Mouse (Mus musculus) kidney, postnatal 0 days (tissue): ENCODE results near the gene Kirrel2. TPM values are rescaled to one million over a fixed set of nuclear protein-coding genes. Genes with fewer than 3 reads are reported as not detected.
A peak's percentile ranks its signal among the peaks of the same experiment; 100 is the strongest.

Experiments used
- ATAC-seq: fragments of 200-750 bp; cut with Nextera tagmentation; replicated peaks from 2 replicates; pipeline ENCODE4 v1.8.0; 2017; ENCODE audit warnings: low read depth, moderate number of reproducible peaks, moderate TSS enrichment, moderate library complexity; ENCODE audit not compliant: low FRiP score
- DNase-seq: peaks from one replicate; pipeline ENCODE4 v3.0.0-alpha.2; 2016; ENCODE audit warnings: low spot score
- H3K27ac ChIP-seq: fragments of 300-500 bp; sonication (generic); 2 replicates; pipeline ENCODE4 v1.5.1; 2014; ENCODE audit warnings: mild to moderate bottlenecking
- H3K27me3 ChIP-seq: fragments of 300-500 bp; sonication (generic); 2 replicates; pipeline ENCODE4 v1.6.1; 2014; ENCODE audit warnings: low read length, mixed read lengths; ENCODE audit not compliant: insufficient read depth
- H3K36me3 ChIP-seq: fragments of 300-500 bp; sonication (generic); 2 replicates; pipeline ENCODE4 v1.6.1; 2014; ENCODE audit warnings: low read length, mixed read lengths; ENCODE audit not compliant: insufficient read depth
- H3K4me1 ChIP-seq: fragments of 300-500 bp; sonication (generic); replicated peaks from 2 replicates; pipeline ENCODE4 v1.6.1; 2014; ENCODE audit warnings: antibody characterized with exemption, low read length, mixed read lengths; ENCODE audit not compliant: insufficient read depth
- H3K4me2 ChIP-seq: fragments of 300-500 bp; sonication (generic); 2 replicates; pipeline ENCODE4 v1.6.1; 2014; ENCODE audit warnings: mild to moderate bottlenecking, low read length, moderate library complexity, mixed read lengths
- H3K4me3 ChIP-seq: fragments of 300-500 bp; sonication (generic); replicated peaks from 2 replicates; pipeline ENCODE4 v1.5.1; 2014; ENCODE audit warnings: low read depth, low read length
- H3K9ac ChIP-seq: fragments of 300-500 bp; sonication (generic); 2 replicates; pipeline ENCODE4 v1.6.1; 2014; ENCODE audit warnings: low read depth, low read length
- H3K9me3 ChIP-seq: fragments of 300-500 bp; sonication (generic); replicated peaks from 2 replicates; pipeline ENCODE4 v1.6.1; 2016; ENCODE audit warnings: low read length, inconsistent platforms, mixed read lengths
- CTCF ChIP-seq: IDR thresholded peaks from 2 replicates; pipeline ENCODE4 v1.5.1; 2016; ENCODE audit warnings: antibody characterized with exemption, low read depth, mild to moderate bottlenecking, moderate library complexity
- WGBS: fragments of 180-500 bp; shearing (Covaris S2); extraction: QIAGEN DNeasy Blood & Tissue Kit; methylation state at CpG from one replicate; pipeline ENCODE4 v1.1.7; 2014; 5-methylcytosine and 5-hydroxymethylcytosine counted together
- polyA plus RNA-seq: library from polyadenylated mRNA; unstranded; fragments of >200 nt; fragmentation: Nextera tagmentation; extraction: Ambion mirVana; gene quantifications from 2 replicates; pipeline ENCODE4 v1.2.1, GENCODE M21; 2015

The Kirrel2 gene
- polyA plus RNA-seq, 1 experiment from 2014 or later: 1.5 TPM

DNA sequence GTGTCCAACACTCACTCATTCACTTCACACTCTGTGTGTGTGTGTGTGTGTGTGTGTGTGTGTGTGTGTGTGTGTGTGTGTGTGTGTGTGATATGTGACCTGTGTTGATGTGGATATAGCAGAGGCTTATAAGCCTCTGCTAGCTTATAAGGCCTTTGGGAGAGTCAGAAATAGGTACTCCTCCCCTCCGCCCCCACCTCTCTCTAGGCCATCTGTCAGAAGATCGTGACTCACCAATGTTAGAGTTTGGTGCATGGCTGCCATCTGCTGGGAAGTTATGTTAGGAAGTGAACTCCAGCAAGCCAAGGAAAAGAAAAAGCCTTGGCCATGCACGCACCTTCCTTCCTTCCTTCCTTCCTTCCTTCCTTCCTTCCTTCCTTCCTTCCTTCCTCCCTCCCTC, 25.7 kb downstream of the Kirrel2 start:
- Histone ChIP-seq H3K27me3 (no peaks in the 10 kb centered on the region), H3K9me3 (no peaks in the 10 kb centered on the region), H3K27ac (no peak overlapping the region), H3K36me3 (no peaks in the 10 kb centered on the region), H3K4me1 (no peaks in the 10 kb centered on the region), H3K9ac (no peak overlapping the region), H3K4me2 (no peak overlapping the region), H3K4me3 (no peak overlapping the region)
- 8% methylated on average over 3 of the region's 3 CpGs for WGBS
- peak; percentile 74 for TF ChIP-seq CTCF
- ATAC-seq: no peak
- DNase-seq: peak; percentile 80

DNA sequence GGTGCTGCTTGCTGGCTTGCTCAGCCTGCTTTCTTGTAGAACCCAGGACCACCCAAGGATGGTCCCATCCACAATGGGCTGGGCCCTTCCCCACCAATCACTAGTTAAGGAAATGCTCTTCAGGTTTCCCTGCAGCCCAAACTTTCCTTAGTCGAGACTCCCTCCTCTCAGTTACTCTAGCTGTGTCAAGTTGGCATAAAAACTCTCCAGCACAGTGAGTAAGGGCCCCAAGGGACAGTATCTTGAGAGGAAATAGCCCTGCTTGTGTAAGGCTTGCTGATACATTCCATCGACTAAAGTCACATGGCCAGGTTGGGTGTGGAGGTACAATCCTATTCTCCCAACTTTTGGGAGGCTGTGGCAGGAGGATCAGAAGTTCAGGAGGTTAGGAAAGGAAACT, 27.3 kb downstream of the Kirrel2 start:
- Histone ChIP-seq H3K27ac (no peak overlapping the region), H3K9me3 (no peaks in the 10 kb centered on the region), H3K27me3 (no peaks in the 10 kb centered on the region), H3K4me1 (no peaks in the 10 kb centered on the region), H3K4me2 (no peak overlapping the region), H3K4me3 (no peak overlapping the region), H3K36me3 (no peaks in the 10 kb centered on the region), H3K9ac (no peak overlapping the region)
- WGBS: 29% methylated on average over 2 of the region's 2 CpGs
- no peak for TF ChIP-seq CTCF
- DNase-seq (no peak), ATAC-seq (no peak)

DNA sequence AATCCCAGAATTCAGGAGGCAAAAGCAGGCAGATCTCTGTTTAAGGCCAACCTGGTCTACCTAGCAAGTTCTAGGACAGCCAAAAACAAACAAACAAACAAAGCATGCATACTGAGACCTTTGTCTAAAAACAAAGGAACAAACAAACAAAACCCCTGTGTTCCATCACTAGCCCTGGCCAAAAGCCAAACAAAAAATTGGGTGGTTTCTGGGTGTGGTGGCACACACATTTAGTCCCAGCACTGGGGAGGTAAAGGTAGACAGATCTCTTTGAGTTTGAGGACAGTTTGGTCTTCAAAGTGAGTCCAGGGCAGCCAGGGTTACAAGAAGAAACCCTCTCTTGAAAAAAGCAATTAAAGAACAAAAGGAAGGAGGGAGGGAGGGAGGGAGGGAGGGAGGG, 28.2 kb downstream of the Kirrel2 start:
- no peak for ATAC-seq
- Histone ChIP-seq H3K4me2 (no peak overlapping the region), H3K4me1 (no peaks in the 10 kb centered on the region), H3K9me3 (no peaks in the 10 kb centered on the region), H3K27ac (no peak overlapping the region), H3K4me3 (no peak overlapping the region), H3K36me3 (no peaks in the 10 kb centered on the region), H3K9ac (no peak overlapping the region), H3K27me3 (no peaks in the 10 kb centered on the region)
- TF ChIP-seq CTCF: no peak
- no peak for DNase-seq

DNA sequence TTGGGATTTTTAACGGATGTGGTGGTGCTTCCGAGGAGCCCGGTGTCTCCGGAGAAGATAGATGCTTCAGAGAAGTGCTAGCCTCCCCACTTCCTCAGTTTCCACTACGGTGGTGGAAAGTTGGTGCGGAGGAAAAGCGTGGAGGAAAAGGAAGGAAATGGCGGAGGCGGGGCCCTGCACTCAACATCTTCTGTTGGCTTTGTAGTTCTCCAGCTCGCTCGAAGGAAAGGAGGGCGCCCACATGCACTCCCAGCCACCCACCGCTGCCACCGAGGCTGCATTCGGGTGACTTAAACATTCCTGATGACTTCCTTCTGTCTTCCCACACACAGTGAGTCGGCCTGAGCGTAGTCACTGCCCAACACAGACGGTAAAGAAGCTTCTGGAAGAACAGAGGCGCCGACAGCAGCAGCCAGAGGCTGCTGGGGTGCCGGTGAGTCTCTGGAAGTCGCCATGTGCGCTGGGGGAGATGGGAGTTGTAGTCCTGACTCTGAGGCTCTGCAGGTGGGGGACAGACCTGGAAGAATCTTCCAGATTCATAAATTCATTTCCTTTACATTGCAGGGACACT, 34.3 kb downstream of the Kirrel2 start:
- H3K9me3 ChIP-seq: no peaks in the 10 kb centered on the region; the same call in 1 of the 2 replicates
- H3K9ac ChIP-seq: peak overlapping the region; percentile 46; the same call in 1 of the 2 replicates
- no peaks in the 10 kb centered on the region for H3K36me3 ChIP-seq
- H3K27me3 ChIP-seq: no peaks in the 10 kb centered on the region
- H3K27ac ChIP-seq: no peak overlapping the region; the same call in 1 of the 2 replicates
- TF ChIP-seq CTCF: no peak
- peak overlapping the region; percentile 78 for H3K4me2 ChIP-seq
- 43% methylated on average over 23 of the region's 23 CpGs for WGBS
- H3K4me3 ChIP-seq: peak overlapping the region; percentile 42
- 0 out of 2 replicates have a peak, but pooled peaks cover 6% of the 10 kb centered on the region for H3K4me1 ChIP-seq
- DNase-seq (no peak), ATAC-seq (no peak)

DNA sequence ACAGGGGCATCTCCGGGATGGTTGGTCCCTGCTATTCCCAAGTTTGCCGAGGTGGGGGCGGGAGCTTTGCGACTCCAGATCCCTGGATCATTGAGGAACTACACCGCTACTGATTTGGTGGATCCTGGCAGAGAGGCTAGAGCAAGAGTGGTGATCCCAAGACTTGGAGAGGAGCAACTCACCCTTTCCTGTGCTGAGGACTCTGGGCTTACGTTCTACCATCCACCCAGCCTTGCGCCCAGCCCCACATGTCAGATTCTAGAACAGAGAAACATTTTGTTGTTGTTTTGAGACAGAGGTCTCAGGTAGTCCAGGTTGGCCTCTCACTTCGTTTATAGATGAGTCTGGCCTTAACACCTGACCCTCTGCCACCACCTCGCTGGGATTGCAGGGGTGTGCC, 34.9 kb downstream of the Kirrel2 start:
- H3K4me2 ChIP-seq: peak overlapping the region; percentile 78
- 6% methylated on average over 9 of the region's 9 CpGs for WGBS
- no peaks in the 10 kb centered on the region; the same call in 1 of the 2 replicates for H3K9me3 ChIP-seq

DNA sequence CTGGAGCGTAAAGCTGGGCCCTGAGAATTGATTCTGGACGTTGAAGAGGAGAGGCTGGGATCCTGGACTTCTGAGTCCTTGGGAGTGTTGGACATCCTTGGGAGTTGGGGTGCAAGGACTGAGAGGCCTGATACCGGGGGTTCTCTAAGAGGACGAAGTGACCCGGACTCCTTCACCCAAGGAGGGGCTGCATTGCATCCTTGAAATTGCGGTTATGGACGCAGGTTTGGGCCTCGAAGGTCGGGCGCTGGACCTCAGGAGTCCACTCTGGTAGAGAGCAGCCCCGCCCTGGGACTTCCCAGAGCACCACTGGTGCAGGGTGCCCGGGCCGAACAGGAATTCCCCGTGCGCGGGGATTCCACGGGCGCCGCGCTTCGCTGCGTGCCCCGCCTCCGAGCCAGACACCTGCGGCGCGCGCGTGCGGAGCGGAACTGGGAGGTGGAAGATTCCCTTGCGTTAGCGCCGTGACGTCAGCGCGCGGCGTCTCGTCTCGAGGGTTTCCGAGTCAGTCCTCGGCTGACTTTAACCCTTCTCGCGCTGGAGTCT, 35.5 kb downstream of the Kirrel2 start:
- peak overlapping the region; percentile 68 for H3K27ac ChIP-seq
- ATAC-seq (peak; percentile 79), DNase-seq (peak; percentile 75)
- TF ChIP-seq CTCF: no peak
- H3K4me3 ChIP-seq: peak overlapping the region; percentile 42
- 0 out of 2 replicates have a peak, but pooled peaks cover 6% of the 10 kb centered on the region for H3K4me1 ChIP-seq
- peak overlapping the region; percentile 78 for H3K4me2 ChIP-seq
- H3K9me3 ChIP-seq: no peaks in the 10 kb centered on the region; the same call in 1 of the 2 replicates
- no peaks in the 10 kb centered on the region for H3K36me3 ChIP-seq
- peak overlapping the region; percentile 46; the same call in 1 of the 2 replicates for H3K9ac ChIP-seq
- no peaks in the 10 kb centered on the region for H3K27me3 ChIP-seq
- WGBS: 0% methylated on average over 45 of the region's 45 CpGs

More for the DNA sequence above, 34.9 kb downstream of the Kirrel2 start:
- Histone ChIP-seq H3K4me3 (peak overlapping the region; percentile 42), H3K4me1 (0 out of 2 replicates have a peak, but pooled peaks cover 6% of the 10 kb centered on the region), H3K27ac (no peak overlapping the region; the same call in 1 of the 2 replicates), H3K9ac (peak overlapping the region; percentile 46), H3K36me3 (no peaks in the 10 kb centered on the region), H3K27me3 (no peaks in the 10 kb centered on the region)
- DNase-seq: no peak
- TF ChIP-seq CTCF: no peak
- no peak for ATAC-seq
